Mouse (Mus musculus) embryo, embryonic 9.5 days (tissue): Measurements from ENCODE around the gene Ptprh.
A peak's percentile ranks its signal among the peaks of the same experiment; 100 is the strongest.

Experiments
- DNase-seq: peaks from one replicate; pipeline ENCODE4 v3.0.0-alpha.2; 2017; ENCODE audit errors: extremely low spot score

The Ptprh gene

DNA sequence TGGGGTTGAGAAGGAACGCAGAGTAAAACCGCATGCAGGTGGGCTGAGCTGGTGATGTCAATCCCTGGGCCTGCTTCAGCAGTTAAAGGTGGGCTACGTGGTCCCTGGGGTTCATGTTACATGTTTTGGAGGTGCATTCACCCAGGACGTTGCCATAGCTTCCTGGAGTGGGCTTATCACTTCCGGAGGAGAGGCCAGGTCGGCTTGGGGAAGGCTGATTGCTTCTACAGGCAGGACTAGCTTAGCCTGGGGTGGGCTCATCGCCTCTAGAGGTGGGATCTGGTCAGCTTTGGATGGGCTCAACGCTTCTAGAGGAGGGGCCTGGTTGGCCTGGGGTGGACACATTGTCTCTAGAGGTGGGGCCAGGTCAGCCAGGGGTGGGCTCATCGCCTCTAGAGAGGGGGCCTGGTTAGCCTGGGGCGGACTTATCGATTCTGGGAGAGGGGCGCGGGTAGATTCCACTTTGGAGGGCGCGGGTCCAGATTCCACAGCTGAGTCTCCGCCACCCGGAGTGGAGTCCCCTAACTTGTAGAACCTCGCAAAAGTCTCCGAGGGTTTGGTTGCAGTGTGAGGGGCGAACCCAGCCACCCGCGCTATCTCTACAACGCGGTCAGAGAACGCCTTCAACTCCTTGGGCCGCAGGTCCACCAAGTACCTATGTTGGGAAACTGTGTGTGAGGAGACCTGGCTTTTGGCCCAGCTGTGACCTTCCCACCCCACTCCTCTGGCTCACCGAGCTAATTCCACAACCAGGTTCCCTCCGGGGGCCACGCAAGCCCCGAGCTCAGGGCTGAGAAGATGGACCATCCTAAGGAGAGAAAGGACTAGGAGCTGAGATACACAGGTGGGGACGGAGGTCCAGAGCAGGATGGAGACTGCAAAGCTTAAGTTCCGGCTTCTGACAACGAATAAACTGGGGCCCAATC is 80.4 kb downstream of the Ptprh start:
- DNase-seq = no peak

DNA sequence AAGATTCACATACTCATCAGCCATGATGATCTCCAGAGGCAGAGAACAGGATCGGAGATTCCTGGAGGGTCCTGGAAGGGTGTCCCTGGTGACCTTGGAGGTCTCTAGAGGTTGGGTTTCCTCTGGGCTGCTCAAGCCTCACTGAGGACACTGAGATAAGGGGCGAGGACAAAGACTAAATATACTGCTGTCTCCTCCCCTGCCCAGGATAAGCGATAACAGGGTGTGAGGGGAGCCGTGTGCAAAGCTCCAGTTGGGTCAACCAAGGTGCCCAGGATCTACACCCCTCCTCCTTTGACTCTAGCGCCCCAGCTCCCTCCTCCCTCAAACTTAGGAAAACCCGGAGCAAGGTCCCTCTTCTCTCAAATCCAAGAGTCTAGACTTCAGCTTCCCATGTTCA is 81.5 kb downstream of the Ptprh start:
- DNase-seq = no peak

DNA sequence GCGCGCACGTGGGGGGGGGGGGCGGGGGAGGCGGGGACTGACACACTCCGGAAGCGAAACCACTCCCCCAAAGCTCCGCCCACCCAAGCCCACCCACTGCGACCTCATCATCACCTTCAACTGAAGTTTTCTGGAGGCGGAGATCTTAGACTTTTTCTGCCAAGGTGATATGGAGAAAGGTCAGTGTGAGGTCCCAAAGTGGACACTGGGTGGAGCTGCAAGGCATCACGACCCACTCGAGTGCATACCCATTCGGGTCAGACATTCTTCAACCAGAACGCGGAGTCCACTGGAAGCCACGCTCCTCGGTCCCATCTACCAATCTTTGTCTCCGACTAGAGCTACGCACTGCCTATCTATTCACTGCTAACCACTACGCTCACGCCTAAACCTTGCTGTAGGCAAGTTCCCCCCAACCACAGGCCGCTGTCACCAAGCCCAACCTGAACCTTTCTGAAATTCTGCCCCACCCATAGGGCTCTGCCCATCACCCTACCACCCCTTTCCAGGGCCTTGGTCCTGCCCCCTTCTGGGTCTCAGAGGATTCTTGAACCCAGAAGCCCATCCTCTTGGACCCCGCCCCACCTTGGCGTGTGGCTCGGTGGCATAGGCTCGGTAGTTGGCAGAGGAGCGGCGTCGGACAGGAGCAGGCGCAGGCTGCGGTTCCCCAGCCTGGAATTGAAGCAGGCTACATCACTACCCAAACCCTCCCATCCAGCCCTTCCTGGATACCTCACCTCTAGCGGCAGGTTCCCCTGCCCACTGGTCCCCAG is 82.4 kb downstream of the Ptprh start:
- peak; percentile 41 for DNase-seq

DNA sequence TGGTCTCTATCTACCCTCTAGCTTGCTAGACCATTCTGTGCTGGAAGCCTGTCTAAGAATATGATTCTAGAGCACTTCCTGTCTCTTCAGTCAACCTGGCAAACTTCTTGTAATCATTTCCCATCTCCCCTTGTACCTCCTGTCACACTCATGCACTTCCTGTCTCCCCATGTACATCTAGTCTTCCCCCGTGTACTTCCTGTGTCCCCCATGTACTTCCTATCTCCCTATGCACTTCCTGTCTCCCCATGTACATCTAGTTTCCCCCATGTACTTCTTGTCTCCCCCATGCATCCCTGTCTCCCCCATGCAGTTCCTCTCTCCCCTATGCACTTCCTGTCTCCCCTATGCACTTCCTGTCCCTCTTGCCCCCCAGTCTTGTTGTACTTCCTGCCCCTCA is 85.4 kb downstream of the Ptprh start:
- no peak for DNase-seq

DNA sequence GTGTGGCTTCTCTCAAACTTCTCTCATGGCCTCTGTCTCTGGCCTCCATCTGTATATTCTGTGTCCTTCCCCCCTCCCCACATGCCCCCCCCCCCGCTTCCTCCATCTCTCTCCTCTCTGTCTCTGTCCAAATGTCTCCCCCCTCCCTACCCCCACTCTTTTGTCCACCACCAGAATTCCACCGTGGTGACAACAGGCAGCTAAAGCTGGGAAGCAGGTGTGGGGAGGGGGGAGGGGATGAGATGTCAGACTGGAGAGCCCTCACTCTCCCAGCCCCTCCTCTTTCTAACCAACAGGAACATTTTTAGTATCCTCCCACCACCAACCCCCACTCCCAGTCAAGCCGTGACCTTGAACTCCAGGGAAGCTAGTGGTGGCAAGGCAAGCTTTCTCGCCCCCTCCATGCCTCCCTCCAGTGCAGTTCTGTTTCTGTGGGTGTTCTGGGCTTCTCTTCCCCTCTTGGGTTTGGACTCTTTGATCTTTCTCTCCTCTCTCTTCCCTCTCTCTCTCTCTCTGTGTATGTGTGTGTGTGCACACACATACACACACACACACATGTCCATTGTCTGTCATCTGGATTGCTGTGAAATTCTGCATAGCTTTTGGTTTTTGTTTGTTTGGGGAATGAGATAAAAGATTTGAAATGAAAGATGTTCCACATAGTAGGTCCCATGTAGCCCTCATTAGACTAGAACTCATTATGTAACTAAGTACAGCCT is 87.3 kb downstream of the Ptprh start, which contains the start of gene Tnnt1:
Tnnt1 (minus strand) TSS at position 51 of the 719 bp plus-strand sequence.
- no peak for DNase-seq

DNA sequence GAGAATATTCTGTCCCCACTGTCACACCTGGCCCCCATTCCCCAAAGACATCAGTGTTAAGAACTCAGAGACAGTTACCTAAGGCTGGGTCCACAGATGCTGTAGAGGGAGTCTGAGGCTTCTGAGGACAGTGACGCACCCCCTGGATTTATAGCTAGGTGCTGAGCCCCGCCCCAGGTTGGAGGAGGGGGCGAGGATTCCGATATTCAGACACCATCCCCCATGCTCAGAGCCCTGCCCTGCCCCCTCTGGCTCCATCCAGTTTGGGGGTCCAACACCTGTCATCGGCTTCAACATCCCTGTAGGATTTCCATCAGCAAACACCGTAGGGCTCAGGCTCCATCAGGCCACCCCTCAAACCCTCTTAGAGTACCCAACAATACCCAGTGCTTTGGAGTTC is 88.0 kb downstream of the Ptprh start:
- DNase-seq = no peak

DNA sequence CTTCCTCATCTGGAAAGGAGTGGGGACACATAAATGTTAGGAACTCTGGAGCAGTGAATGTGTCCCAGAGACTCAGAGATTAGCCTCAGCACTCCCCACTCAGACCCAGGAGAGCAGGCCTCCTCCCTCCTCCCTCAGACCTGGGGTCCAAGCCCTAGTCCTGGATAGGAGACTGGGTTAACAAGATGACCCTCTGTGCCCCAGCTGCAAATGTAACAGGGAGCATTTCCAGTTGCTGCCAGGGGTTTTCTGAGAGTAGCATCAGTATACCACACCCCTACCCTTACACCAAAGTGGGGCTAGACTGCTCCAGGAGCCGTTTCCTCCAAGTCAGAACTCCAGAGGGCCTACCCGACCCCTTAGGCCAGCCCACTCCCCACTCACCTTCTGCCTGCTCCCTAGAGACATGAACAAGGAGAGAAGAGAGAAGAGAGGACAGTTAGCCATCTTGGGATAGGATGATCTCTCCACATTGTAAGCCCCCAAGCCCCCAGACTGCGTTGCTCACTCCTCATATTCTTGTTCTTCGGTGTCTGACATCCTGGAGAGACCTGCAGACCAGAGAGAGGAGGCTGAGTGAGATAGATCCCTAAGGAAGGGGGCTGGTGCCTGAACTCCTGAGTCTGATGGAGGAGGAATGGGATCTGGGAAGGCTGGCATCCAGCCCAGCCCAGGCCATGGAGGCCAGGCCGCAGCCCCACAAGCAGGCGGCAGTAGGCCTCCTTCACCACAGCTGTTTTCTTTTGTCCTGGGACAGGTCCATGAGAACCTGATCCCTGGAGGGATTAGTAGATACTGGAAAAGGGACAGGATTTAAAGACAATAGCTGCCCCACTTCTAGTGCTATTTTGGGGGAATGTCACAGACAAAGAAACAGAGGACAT is 89.8 kb downstream of the Ptprh start:
- DNase-seq = no peak

DNA sequence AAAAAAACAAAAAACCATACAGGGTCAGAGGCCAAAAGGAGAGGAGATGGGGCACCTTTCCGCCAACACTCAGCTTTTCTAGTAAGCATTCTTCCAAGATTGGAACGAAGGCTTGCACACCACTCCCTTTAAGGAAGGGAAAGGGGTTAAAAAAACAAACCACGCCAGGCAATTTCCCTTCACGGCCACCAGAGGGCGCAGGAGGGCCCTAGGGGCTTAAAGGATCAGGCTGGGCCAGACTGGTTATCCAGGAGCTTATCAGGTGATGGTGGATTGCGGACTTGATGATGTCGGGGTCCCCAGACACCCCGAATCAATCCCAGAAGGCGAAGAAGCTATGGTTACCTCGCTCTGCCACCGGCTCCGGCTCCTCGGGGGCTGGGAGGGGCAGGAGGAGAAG is 90.6 kb downstream of the Ptprh start:
- DNase-seq = peak; percentile 53

DNA sequence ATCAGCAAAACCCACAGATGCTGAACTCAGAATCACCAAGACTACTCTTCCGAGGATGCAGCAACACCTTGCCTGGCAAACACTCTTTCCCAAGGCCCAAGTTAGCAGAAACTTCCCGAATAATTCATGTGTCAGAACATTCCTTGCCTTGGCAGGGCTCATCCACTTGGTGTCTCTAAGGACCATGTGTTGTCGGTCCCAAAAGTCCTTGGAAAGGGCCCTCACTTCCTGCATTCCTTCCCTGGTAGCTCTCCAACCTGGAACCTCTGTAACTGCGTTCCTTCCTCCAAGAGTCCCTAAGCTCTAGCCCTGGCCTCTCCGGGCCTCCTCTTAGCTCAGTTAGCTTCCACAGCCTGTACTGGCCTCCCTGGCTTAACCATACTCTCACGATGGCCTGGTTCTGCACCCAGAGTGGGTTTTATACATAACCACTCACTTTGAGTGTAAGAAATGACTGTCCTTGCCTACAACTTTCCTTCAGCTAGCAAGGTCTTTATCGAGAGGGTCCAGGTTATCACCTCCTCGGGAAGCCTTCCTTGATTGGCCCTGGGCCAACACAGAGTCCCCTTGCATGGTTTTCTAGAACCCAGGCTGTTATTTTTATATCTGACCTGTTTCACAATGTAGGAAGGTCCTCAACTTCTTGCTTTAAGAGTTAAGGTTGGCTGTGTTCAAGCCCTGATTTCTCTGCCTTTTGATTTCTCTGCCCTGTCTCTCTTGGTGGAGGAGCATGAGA is 92.2 kb downstream of the Ptprh start:
- DNase-seq = no peak

DNA sequence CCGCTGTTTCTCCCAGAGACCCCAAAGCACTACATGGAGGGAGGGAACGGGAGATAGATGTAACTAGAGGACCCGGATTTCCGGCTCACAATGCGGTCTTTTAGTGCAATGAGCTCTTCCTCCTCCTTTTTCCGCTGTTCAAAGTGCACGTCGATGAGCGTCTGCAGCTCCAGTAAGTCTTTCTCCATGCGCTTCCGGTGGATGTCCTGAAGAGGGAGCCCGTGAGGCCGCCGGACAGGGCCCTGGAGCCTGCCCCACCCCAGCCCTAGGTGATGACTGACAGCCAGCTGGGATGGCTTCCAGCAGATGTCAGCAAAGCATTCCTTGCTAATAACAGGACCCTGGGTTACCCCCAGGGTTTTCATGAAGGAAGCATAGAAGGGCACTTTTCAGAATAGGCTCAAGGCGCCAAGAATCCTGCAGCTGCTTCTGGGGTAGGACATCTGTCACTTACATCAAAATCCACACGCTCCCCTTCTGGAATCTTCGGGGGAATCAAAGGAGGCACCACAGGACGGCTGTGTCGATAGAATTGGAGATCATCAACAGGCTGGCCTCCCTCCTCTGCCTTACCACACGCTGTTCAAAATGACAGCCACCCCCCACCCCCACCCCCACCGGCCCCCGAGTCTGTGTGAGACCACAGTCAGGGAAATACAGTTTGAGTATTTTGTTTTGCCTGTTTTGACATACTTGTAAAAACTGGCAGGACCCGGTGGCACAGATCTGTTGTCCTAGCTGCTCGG is 93.8 kb downstream of the Ptprh start:
- DNase-seq = peak; percentile 80

DNA sequence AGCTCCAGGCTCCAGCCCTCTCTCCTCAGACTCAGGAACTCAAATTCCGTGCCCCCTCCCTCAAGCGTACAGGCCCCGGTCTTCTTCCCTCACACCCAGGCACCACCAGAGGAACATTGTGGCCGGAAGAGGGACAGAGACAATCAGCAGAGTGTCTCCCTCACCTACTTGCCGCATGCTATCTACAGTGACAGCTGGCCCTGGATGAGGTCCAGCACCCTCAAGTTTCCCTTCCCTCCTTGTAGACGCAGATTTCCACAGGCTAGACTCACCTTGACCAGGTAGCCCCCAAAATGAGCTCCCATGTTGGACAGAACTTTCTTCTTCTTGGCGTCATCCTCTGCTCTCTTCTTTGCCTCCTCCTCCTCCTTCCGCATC is 95.1 kb downstream of the Ptprh start:
- no peak for DNase-seq

DNA sequence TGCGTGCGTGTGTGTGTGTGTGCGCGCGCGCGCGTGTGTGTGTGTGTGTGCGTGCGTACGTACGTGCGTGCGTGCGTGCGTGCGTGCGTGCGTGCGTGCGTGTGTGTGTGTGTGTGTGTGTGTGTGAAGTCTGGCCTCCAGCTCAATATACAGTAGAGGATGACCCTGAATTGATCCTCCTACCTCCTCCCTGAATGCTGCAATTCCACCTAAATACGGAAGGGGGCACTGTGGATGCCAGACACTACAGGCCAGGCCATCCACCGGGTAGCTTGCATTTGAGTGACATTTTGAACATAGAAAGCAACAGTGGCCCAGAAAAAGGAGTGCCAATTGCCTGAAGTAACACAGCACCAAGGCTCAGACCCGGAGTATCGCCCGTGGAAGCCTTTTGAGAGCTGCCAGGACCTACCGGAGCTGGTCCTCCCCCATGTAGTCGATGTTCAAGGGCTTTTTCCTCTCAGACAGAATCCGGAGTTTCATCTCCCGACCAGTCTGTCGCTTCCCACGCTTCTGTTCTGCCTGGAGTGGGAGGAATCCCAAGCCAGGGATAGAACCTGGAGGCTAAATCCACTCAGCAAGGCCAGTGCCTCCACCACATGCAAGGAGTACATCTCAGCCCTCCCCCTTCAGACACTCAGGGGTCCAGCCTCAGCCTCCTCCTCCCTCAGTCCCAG is 95.6 kb downstream of the Ptprh start:
- DNase-seq = no peak

DNA sequence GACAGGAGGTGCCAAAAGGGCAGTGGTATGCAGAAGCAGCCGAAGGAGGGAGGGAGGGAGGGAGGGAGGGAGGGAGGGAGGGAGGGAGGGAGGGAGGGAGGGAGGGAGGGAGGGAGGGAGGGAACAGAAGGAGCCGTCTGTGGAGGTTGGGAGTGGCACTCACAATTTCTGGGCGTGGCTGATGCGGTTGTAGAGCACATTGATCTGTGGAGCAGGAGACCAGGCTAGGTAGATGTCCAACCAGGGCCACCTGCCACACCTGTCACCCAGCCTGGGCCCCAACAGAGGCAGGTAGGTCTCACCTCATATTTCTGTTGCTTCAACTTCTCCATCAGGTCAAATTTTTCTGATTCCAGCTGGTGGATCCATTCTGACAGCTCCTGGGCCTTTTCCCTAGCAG is 96.6 kb downstream of the Ptprh start:
- no peak for DNase-seq

DNA sequence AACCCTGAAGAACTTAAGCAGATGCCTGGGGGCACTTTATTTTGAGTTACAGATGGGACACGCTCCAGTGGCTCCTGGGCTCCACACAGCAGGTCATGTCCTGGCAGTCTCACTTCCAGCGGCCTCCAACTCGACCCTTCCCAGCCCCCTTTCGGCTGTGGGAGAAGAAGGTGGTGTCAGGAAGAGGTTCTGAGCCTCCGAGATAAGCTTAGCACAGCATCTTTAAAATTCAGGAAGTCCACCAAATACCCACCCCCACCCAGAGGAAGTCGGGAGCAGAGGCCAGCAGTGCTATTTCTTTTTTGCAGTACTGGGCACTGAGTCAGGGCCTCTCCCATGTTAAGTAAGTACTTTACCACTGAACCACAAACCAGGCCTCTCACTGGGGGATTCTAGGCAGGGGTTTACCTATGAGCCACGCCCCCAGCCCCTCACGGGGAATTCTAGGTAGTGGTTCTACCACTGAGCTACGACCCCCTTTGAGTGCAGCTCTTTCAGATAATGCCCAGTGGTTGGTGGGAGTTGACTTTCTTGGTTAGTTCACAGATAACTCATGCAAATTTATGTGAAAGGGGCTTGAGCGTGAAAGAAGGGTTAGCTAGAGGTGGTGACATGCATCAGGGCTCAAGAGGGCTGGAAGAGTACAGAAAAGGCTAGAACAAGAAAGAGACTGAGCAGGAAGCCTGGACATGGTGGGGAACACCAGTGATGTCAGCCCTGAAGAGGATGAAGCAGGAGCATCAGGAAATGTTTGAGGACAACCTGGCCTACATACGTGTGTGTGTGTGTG is 99.0 kb downstream of the Ptprh start:
- no peak for DNase-seq

DNA sequence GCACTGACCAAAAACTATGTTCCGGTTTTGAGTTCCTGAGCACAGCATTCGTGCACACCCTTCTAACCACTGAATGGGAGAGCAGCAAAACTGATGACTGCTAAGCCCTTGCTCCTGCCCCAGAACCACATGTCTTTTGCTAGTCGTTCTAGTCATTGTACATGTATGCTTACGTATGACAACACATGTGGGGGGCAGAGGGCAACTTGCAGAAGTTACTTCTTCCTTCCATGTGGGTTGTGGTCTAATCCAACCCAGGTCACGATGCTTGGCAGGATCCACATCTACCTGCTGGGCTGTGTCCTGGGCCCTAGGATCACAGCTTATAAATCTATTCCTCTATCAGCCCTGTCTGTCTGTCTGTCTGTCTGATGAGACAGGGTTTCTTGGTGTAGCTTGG is 100.0 kb downstream of the Ptprh start:
- DNase-seq = no peak

DNA sequence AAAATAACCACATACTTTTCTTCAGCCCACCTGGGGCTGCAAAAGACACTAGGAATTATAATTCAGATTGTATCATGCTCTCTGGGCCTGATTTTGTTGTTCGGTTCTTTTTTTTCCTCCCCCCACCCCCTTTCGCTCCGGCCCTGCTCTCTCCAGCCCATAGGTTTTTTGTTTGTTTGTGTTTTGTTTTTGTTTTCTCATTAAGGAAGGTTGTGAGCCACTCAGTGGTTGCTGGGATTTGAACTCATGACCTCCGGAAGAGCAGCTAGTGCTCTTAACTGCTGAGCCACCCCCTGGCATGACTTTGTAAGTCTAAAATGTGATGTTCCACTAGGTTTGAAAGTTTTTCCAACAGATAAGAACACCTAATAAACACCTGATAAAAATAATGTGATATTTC is 100.7 kb downstream of the Ptprh start:
- no peak for DNase-seq

DNA sequence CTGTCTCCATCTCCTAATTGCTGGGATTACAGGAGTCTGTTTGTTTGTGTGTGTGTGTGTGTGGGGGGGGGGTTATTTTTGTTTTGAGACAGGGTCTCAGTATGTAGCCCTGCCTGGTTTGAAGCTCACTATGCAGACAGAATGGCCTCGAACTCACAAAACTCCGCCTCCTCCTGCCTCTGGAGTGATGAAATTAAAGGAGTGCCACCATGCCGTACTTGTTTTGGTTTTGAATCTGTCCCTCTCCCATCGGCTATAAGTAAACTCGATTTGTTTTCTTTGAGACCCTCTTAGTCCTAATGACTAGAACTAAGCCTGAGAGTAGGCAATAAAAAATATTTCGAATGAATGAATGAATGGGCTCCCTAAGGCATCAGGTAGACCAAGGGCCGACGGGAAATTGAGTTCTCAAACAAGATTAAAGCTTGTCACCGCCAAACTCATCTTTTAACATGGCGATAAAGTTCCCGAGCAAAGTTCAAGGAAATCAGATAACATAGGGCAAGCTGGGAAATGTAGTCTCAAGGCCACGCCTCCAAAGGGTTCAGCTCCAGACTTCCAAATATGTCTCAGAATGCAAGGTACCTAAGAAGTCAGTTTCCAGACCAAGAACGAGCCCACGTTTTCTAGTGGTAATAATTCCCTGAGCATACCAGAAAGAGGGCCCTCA is 101.3 kb downstream of the Ptprh start:
- DNase-seq = peak; percentile 53
